Comparison of ENCODE assay signal across 28 mouse cellular contexts in the genomic region with DNA sequence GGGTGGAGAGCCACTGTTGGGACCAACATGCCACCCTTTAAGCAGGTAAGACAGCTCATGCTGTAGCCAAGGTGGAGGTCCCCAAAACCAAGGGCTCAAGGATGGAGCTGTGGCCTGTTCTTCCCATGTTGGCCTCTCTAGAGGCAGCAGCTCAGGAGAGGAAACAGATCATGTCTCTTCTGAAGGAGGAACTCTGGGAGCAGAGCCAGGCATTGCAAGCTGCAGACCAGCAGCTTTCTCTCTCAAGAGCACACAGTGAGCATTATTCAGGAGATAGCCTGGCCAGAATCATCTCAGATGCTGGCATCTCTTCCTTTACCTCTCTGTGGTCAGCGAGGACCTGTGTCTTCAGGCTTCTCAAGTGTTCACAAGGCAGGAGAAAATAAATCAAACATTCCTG.
DNase-seq lines count a peak whose midpoint lies in the region; ATAC-seq lines count a peak whose summit lies in the region.
"Had no signal": no experiment of that assay in that cellular context is flagged by ENCODE, and none has a peak within 500 bp of the region (broad histone marks: within the 10 kb centered on the region; RNA-seq: fewer than 3 reads in every experiment).

No protein-coding gene starts in this region.

- peaks cover 11% of the 10 kb centered on the region for H3K27me3 ChIP-seq in heart, embryonic 10.5 days (ENCODE audit: insufficient read depth, poor library complexity, severe bottlenecking)
- H3K27me3 ChIP-seq in embryonic facial prominence, embryonic 10.5 days (replicated peaks; ENCODE audit: low read depth, poor library complexity, severe bottlenecking), result no peaks in the 10 kb centered on the region
- H3K27me3 ChIP-seq: embryonic facial prominence, embryonic 12.5 days; forebrain, embryonic 15.5 days; hindbrain, embryonic 13.5 days; midbrain, embryonic 12.5 days; neural tube, embryonic 13.5 days had no signal

- H3K4me3 ChIP-seq in heart, embryonic 10.5 days, result no peak overlapping the region
- no peak overlapping the region for H3K4me3 ChIP-seq in embryonic facial prominence, embryonic 10.5 days
- H3K4me3 ChIP-seq: embryonic facial prominence, embryonic 12.5 days; forebrain, embryonic 10.5 days; forebrain, embryonic 15.5 days; hindbrain, embryonic 13.5 days; limb, embryonic 13.5 days; midbrain, embryonic 12.5 days; neural tube, embryonic 13.5 days had no signal

- peak; percentile 26 to 43 for DNase-seq in cerebellum, postnatal 10 days
- DNase-seq in cerebellum, adult 9-11 months, result no peak
- DNase-seq in heart, postnatal 10 days, result peak; percentile 7 to 12
- DNase-seq in heart, embryonic 10.5 days (ENCODE audit: low spot score), result no peak
- peak; percentile 8 for DNase-seq in adipocyte (ENCODE audit: low spot score)
- DNase-seq in skeletal muscle tissue, adult 2 months (ENCODE audit: low read depth, low spot score), result peak; percentile 59
- no peak for DNase-seq in embryonic facial prominence, embryonic 10.5 days (ENCODE audit: low spot score)
- DNase-seq: adrenal gland, postnatal 14 days; cerebellum, adult 18-20 months; cerebellum, postnatal 36 days; heart, adult 11 months; heart, postnatal 4 days; kidney, adult 8-10 months; kidney, postnatal 4 days; lung, postnatal 36 days; right cerebral cortex, postnatal 4 days; thymus, postnatal 14 days had no signal

- H3K4me1 ChIP-seq in heart, embryonic 10.5 days, result peaks cover 17% of the 10 kb centered on the region; the same call in 1 of the 2 replicates
- H3K4me1 ChIP-seq in embryonic facial prominence, embryonic 10.5 days, result peaks cover 22% of the 10 kb centered on the region

- H3K9me3 ChIP-seq in heart, embryonic 10.5 days, result 0 out of 2 replicates have a peak, but pooled peaks cover 4% of the 10 kb centered on the region
- H3K9me3 ChIP-seq in embryonic facial prominence, embryonic 10.5 days, result no peaks in the 10 kb centered on the region; the same call in 1 of the 2 replicates
- H3K9me3 ChIP-seq: forebrain, embryonic 15.5 days; hindbrain, embryonic 13.5 days; limb, embryonic 13.5 days had no signal

- no peak for ATAC-seq in erythroblast, adult 5-6 weeks (replicated peaks; ENCODE audit: low FRiP score, poor library complexity, severe bottlenecking)
- ATAC-seq: forebrain, embryonic 15.5 days; intestine, embryonic 16.5 days had no signal

- H3K36me3 ChIP-seq in heart, embryonic 10.5 days, result no peaks in the 10 kb centered on the region
- H3K36me3 ChIP-seq in embryonic facial prominence, embryonic 10.5 days (replicated peaks), result no peaks in the 10 kb centered on the region
- H3K36me3 ChIP-seq: embryonic facial prominence, embryonic 12.5 days; forebrain, embryonic 10.5 days; forebrain, embryonic 15.5 days; G1E; hindbrain, embryonic 13.5 days; limb, embryonic 13.5 days; midbrain, embryonic 12.5 days; neural tube, embryonic 13.5 days had no signal

- no peak overlapping the region for H3K27ac ChIP-seq in heart, embryonic 10.5 days
- H3K27ac ChIP-seq in embryonic facial prominence, embryonic 10.5 days (replicated peaks), result no peak overlapping the region
- H3K27ac ChIP-seq: embryonic facial prominence, embryonic 12.5 days; forebrain, embryonic 10.5 days; forebrain, embryonic 15.5 days; hindbrain, embryonic 13.5 days; kidney, postnatal 0 days; limb, embryonic 13.5 days; midbrain, embryonic 12.5 days; neural tube, embryonic 13.5 days had no signal

- WGBS in heart, embryonic 10.5 days, result 81% methylated on average over 1 of the region's 1 CpGs
- 87% methylated on average over 1 of the region's 1 CpGs for WGBS in embryonic facial prominence, embryonic 10.5 days

- intact Hi-C loops in heart, postnatal 10 days (cut with DNase I), result no loop called here

Comparison
In these comparisons a context has a peak if more than half of its experiments do, and no peak if none do; other contexts are left out.
1. DNase-seq: peak in cerebellum, postnatal 10 days (2 of 2), heart, postnatal 10 days (2 of 2), adipocyte (single experiment) and skeletal muscle tissue, adult 2 months (single experiment); none in cerebellum, adult 9-11 months (single experiment), heart, embryonic 10.5 days (single experiment) and embryonic facial prominence, embryonic 10.5 days (single experiment).